Mouse (Mus musculus): ENCODE measurements at regions not wholly inside any gene's neighbourhood (a gene's known extent, or its start where the extent isn't known, plus 50 kb on each side); places are given as distances from the start of the nearest gene placed in this dataset.

GRCm38 (mm10) chr15:51469895-51470294, 2414.8 kb upstream of the Gm7489 start:
- Histone ChIP-seq H3K79me2 (ENCODE audit: control insufficient read depth, insufficient read depth, low read length, poor library complexity) (no peaks in the 10 kb centered on the region), H3K9ac (ENCODE audit: control insufficient read depth, low read depth, low read length, poor library complexity, severe bottlenecking) (no peak overlapping the region), H3K4me3 (ENCODE audit: control insufficient read depth in 1 of 2, insufficient read depth in 1 of 2, low read depth in 2 of 2, low read length in 2 of 2) (no peak overlapping the region), H3K27me3 (ENCODE audit: control insufficient read depth in 1 of 2, insufficient read depth in 2 of 2, low read length in 2 of 2) (no peaks in the 10 kb centered on the region), H3K36me3 (ENCODE audit: control insufficient read depth in 1 of 2, insufficient read depth in 2 of 2, low read length in 2 of 2) (no peaks in the 10 kb centered on the region), H3K4me1 (ENCODE audit: control insufficient read depth in 1 of 2, insufficient read depth in 2 of 2, low read length in 2 of 2) (no peaks in the 10 kb centered on the region), H3K27ac (ENCODE audit: control insufficient read depth, low read depth, low read length) (no peak overlapping the region), H3K9me3 (replicated peaks; ENCODE audit: insufficient read depth, low read length) (no peaks in the 10 kb centered on the region)
- peak; percentile 5 for DNase-seq (ENCODE audit: low read depth, low spot score)
- TF ChIP-seq POLR2AphosphoS5 (IDR thresholded peaks at IDR 0.05; ENCODE audit: borderline replicate concordance, low read depth, low read length) (no peak), TAL1 (IDR thresholded peaks at IDR 0.05; ENCODE audit: low read length) (no peak), ELF1 (IDR thresholded peaks at IDR 0.05; ENCODE audit: low read depth, low read length) (no peak), SMC3 (IDR thresholded peaks at IDR 0.05; ENCODE audit: low read depth, low read length) (no peak), ETS1 (IDR thresholded peaks at IDR 0.05; ENCODE audit: low read depth, low read length) (no peak), GABPA (IDR thresholded peaks at IDR 0.05; ENCODE audit: low read depth, low read length) (no peak), NRF1 (IDR thresholded peaks at IDR 0.05; ENCODE audit: insufficient read depth, low read depth, low read length, poor library complexity, severe bottlenecking) (no peak), BHLHE40 (IDR thresholded peaks at IDR 0.05; ENCODE audit: borderline replicate concordance, low read depth, low read length) (no peak), RCOR1 (IDR thresholded peaks at IDR 0.05; ENCODE audit: low read depth, low read length) (no peak), ZNF384 (IDR thresholded peaks at IDR 0.05; ENCODE audit: low read depth, low read length) (no peak), MAZ (IDR thresholded peaks at IDR 0.05; ENCODE audit: low read depth, low read length) (no peak), EP300 (IDR thresholded peaks at IDR 0.05; ENCODE audit: low read depth in 1 of 2, low read length in 2 of 2) (no peak), MXI1 (IDR thresholded peaks at IDR 0.05; ENCODE audit: low read depth, low read length) (no peak), TCF12 (IDR thresholded peaks at IDR 0.05; ENCODE audit: low read depth, low read length) (no peak), JUND (IDR thresholded peaks at IDR 0.05; ENCODE audit: low read depth, low read length) (no peak), CHD1 (IDR thresholded peaks at IDR 0.05; ENCODE audit: low read depth, low read length) (no peak), MAX (IDR thresholded peaks at IDR 0.05; ENCODE audit: low read length) (no peak), SIN3A (IDR thresholded peaks at IDR 0.05; ENCODE audit: low read length) (no peak), POLR2AphosphoS2 (IDR thresholded peaks at IDR 0.05; ENCODE audit: low read length) (no peak), MEF2A (IDR thresholded peaks at IDR 0.05; ENCODE audit: extremely low read depth, insufficient replicate concordance, low read depth, low read length, poor library complexity, severe bottlenecking) (no peak)

- H3K36me3 ChIP-seq (ENCODE audit: control insufficient read depth in 1 of 2, insufficient read depth in 2 of 2, low read length in 2 of 2), result no peaks in the 10 kb centered on the region
- no peaks in the 10 kb centered on the region for H3K9me3 ChIP-seq (replicated peaks; ENCODE audit: insufficient read depth, low read length)
- no peak overlapping the region for H3K27ac ChIP-seq (ENCODE audit: control insufficient read depth, low read depth, low read length)
- H3K79me2 ChIP-seq (ENCODE audit: control insufficient read depth, insufficient read depth, low read length, poor library complexity), result no peaks in the 10 kb centered on the region
- no peak overlapping the region for H3K9ac ChIP-seq (ENCODE audit: control insufficient read depth, low read depth, low read length, poor library complexity, severe bottlenecking)
- TF ChIP-seq E2F4 (IDR thresholded peaks at IDR 0.05; ENCODE audit: borderline replicate concordance, low read depth, low read length) (no peak), MYC (IDR thresholded peaks at IDR 0.05; ENCODE audit: low read depth, low read length) (no peak)
- no peaks in the 10 kb centered on the region for H3K4me1 ChIP-seq (ENCODE audit: control insufficient read depth in 1 of 2, insufficient read depth in 2 of 2, low read length in 2 of 2)
- H3K4me3 ChIP-seq (ENCODE audit: control insufficient read depth in 1 of 2, insufficient read depth in 1 of 2, low read depth in 2 of 2, low read length in 2 of 2), result no peak overlapping the region
- DNase-seq (ENCODE audit: low read depth, low spot score), result no peak
- no peaks in the 10 kb centered on the region for H3K27me3 ChIP-seq (ENCODE audit: control insufficient read depth in 1 of 2, insufficient read depth in 2 of 2, low read length in 2 of 2)
These were observed 2413.6 kb upstream of the Gm7489 start for GRCm38 (mm10) chr15:51471143-51471542.
